Mouse (Mus musculus) c-Kit-positive CD71-positive TER-119-positive erythroid progenitor cells, embryonic 14.5 days (primary cell): ENCODE results near the gene Cdc7.
"Not testable (repeated sequence)": the region's sequence is repeated elsewhere in the genome, so short reads cannot be mapped to it uniquely, and the experiment has no call there.

ENCODE experiments used
- DNase-seq: peaks from one replicate; pipeline ENCODE4 v3.0.0-alpha.2; 2013; ENCODE audit warnings: low spot score

Cdc7 gene

GRCm38 (mm10) chr5:106963584-106964512, at the start of gene Cdc7:
Cdc7 (plus strand) TSS chr5:106964322.
- peak; percentile 92 for DNase-seq

DNA sequence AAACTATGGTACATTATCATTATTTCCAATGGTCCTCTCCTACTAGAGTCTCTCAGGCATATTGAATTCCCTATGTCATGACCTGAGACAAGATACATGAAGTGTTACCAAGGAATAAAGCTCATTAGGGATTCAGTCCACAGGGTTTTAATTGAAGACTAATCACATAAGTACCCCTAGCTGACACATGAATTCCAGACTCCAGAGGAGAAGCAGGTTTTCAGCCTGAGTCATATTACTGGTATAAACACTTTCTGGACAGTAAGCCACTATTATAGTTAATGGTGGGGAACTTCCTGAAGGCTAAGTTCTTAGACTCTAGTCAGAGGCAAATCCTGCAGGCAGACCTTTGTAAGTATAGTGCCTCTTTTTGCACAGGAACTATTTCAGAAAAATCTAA, 44.8 kb upstream of the Cdc7 start:
- DNase-seq = no peak

DNA sequence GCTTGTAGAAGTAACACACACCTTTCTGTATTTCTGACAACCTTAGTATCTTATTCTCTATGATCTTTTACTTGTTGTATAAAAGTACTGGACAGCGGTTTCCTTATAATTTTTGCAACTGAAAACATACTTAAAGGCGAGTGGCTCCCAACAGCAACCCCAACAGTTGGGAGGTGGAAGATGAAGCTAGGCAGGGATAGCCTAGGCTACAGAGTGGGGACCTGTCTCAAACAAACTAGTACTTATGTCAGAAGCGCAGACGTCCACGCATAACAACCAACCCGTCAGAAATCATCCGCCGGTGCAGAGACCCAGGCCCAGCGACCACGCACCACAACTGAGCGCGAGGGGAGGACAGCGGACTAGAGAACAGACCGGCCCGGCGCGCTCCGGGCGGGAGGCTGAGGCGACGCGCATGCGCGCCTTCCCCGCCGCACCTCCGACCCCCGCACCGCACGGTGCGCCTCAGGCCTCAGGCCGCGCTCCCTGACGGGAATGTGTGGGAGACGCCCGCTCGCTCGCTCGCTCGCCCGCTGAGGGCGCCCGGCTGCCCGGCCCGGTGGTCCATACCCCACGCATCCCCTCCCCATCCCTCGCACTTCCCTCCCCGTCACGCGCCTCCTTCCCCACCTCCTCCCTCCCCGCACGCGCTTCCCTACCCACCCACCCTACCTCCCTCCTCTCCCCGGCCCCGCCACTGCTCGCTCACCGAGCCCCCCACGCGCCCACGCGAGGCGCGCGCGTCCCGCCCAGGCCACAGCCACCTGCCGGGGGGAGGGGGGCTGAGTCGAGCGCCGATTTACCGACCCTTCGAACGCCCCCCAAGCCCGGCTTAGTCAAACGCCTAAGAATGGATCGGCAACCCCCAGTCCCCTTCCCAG, 38.4 kb upstream of the Cdc7 start, which contains the start of gene Hfm1:
Gene Hfm1 (minus strand): TSS at position 834 of the 881 bp plus-strand sequence.
- peak; percentile 70 for DNase-seq

DNA sequence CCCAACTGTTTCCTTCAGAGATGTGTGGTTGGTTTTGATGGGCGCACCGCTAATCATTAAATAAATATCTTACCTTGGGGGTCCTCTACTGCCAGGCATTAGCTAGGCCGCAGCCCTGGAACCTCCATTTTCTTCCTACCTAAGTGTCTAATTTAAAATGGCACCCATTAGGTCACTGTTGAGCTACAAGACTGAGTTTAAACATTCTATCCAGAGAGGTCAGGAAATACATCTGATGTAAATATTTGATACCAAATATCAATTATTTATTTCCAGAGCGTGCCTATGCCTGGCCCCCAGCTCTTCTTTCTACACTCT, 37.8 kb upstream of the Cdc7 start:
- no peak for DNase-seq

DNA sequence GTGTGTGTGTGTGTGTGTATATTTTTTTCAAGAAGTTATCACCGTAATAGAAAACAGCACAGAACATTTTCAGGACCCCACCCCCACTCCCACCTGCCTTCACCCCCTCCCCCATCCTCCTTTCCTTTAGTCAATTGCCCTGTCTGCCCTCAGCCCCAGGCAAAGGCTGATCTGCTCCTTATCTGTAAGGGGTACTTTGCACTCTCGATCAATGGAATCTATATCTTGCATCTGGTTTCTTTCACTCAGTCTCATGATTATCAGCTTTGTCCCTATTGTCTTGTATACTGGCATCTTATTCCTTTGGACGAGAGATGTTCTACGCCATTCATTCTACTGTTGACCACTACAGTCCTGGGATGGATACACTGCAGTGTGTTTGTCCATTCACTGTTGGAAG, 36.1 kb upstream of the Cdc7 start:
- DNase-seq = no peak

GRCm38 (mm10) chr5:106946342-106946741, 17.8 kb upstream of the Cdc7 start:
- no peak for DNase-seq

GRCm38 (mm10) chr5:106948683-106949082, 15.4 kb upstream of the Cdc7 start:
- no peak for DNase-seq

- DNase-seq = no peak
Observed at GRCm38 (mm10) chr5:106956467-106956866, 7.7 kb upstream of the Cdc7 start.

DNA sequence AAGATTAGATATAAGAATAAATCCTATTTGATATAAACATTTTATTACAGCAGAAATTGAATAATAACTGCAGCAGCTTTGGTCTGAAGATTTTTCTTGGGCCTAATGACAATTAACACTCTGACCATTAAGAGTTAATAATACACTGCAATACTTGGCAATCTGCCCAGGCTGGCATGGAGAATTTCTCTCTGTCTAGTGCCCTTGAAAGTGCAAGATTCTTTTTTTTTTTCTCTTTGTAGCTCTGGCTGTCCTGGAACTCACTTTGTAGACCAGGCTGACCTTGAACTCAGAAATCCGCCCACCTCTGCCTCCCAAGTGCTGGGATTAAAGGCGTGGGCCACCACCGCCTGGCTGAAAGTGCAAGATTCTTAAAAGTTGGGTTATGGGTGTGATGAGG, 5.1 kb upstream of the Cdc7 start:
- no peak for DNase-seq

DNA sequence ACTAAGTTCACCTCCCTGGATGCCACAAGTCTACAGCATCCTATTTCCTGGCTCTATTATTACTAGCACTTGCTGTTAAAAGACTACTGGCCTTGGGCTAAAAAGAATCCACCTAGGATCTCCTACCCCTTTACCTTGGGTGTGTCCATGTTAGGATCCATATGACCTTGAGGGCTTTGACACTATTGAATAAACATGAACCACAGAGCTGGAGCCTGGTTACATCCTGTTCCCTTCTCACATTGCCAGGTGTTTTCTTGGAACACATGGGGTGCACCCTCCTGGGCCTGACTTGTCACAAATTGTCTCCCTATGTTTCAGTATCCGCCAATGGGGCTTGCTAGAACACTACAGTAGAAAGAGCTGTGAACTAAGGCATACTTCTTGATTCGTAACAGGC, 3.7 kb upstream of the Cdc7 start:
- no peak for DNase-seq

GRCm38 (mm10) chr5:106964513-106965014, 442 bp downstream of the Cdc7 start:
- DNase-seq = peak; percentile 47

DNA sequence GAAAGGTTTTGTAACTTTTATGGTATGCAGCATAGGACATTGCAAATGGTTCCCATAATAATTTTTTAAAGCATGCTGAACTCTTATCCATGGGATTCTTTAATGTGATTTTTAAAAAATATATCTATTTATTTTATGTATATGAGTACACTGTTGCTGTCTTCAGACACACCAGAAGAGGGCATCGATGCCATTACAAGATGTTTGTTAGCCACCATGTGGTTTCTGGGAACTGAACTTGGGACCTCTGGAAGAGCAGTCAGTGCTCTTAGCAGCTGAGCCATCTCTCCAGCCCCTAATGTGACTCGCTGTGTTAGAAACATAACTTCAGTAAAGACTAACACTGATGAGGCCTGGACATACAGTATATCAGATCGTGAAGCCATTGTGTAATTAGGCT, 2.3 kb downstream of the Cdc7 start:
- no peak for DNase-seq

DNA sequence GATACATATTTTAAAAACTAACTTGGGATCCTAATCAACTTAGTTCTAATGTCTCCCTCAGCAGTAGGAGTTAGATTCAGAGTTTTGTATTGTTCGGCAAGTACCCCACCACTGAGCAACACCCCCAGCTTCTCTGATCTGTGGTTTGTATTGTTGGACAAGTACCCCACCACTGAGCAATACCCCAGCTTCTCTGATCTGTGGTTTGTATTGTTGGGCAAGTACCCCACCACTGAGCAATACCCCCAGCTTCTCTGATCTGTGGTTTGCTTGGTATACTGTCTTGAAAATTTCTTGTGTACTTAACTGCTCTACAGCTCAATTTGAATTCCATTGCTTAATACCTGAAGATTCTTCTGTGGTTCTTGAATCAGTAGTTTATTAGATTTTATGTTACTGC, 3.5 kb downstream of the Cdc7 start:
- no peak for DNase-seq

DNA sequence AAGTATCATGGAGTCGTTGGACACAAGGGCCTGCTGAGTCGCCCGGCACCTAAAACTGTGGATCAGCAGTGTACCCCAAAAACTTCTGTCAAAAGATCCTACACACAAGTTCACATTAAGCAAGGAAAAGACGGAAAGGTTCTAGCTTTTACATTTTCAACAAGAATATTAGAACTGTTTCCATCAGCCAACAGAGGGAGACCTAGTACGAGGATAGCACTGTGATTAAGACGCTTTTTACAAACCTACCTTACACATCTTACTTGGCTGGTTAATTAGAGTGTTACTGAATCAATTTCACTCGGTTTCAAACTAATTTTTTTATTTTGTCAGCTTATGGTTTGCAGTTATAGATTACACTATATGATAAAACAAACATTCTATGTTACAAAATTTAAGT, 9.8 kb downstream of the Cdc7 start:
- DNase-seq = no peak

GRCm38 (mm10) chr5:106979156-106979555, 15.0 kb downstream of the Cdc7 start:
- no peak for DNase-seq

DNA sequence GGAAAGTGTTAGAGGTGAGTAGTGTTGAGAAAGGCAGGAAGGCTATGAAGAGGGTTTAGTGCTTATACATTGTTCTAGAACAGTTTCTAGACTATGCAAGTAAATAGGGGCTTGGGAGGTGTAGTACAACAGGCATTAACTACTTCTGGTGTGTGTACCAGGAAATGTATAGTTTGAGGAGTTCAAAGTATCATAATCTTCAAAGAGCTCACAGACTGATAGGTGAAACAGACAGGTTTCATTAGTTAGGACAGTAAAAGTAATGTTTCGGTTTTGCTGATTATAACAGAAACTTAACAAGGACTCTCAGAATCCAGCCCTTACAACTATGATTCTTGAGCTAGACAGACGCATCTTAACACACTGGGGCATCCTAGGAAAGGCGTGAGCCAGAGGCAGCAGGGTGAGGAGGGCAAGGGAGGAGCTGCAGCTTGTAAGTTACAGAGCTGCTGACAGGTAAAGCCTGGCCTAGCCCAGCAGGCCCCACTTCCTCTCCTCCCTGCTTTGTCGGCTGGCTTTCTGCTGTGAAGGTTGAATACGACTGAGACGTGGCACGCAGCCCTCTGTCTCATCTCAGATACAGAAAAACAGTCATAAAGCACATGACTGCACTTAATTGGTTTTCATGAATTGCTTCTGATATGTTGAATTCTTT, 18.3 kb downstream of the Cdc7 start:
- DNase-seq = no peak

DNA sequence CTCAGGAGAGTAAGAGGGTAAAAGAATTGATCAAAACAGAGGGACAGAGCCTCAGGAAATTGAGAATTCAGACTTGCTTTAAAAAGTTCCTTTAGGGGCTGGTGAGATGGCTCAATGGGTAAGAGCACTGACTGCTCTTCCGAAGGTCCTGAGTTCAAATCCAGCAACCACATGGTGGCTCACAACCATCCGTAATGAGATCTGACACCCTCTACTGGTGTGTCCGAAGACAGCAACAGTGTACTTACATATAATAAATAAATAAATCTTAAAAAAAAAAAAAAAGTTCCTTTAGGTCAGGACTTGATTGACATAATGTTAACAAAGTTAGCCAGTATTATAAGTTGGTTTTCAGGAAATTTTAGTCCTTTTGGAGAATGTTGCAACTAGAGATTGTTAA, 20.8 kb downstream of the Cdc7 start:
- not testable (repeated sequence) for DNase-seq

GRCm38 (mm10) chr5:106985594-106985993, 21.5 kb downstream of the Cdc7 start:
- no peak for DNase-seq

DNA sequence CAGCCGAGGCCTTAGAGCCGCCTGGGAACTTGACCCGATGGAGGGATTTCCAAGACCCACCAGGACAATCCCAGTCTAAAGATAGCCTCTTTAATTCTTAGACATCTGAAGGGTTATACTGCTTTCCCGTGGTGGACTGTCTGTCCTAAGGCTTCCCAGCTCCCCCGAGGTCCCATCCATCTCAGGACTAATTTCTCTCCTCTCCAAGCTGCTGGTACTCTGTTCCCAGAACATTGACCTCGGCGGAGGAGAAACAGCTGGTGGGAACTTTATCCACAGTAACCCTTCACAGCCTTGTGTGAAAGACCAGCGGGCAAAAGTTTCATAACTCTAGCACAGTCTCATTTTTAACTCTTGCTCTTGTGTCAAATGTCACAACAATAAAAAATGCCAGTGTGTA, 25.1 kb downstream of the Cdc7 start:
- DNase-seq = no peak

DNA sequence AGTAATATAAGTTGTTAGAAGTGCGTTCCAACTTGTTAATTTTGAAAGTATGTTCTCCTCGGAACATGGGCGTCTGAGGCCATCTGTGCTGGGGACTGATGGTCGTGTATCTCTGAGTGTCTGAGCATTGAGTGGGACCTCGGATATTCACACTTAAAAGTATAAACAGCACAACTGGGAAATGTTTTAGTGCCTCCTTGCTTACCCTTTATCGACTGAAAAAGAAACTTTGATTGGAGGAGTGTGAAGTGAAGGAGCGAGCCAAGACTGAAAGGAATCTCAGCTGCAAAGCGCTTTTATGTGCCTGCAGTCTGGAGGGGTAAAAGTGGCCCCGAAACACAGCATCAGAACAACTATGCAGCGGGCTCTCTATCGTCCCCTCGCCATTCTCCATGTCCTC, 25.7 kb downstream of the Cdc7 start:
- DNase-seq = no peak

DNA sequence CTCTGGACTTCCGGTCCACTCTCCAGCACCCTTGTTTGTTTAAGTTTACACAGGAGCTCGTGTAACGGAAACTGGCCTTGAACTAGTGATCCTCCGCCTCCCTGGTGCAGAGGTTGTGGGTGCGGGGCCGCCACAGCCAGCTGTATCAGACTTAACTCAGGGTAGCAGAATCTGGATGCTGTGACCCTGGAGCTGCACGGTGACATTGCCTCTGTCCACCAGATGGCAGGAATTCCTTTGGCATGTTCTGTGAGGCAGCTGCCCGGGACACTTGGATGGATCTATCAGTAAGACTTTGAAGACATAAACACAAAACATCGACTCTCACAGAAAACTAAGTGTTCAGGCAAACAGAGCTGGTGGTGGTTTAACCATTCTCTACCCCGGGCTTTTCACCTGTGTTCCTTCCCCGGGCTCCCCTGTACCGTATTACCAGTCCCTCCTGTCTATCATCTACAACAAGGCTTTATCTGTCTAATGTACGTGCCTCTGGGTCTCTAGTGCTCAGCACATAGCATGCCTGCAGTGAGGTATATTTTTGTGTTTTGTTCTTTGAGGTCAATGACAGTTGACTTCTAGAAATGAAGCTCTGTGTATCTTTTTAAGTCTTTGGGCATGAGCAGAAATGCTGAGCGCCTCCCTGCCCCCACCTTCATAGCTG, 26.6 kb downstream of the Cdc7 start:
- DNase-seq = peak; percentile 20
